Mouse (Mus musculus): ENCODE measurements around the gene Rbks. TPM values are rescaled to one million over a fixed set of nuclear protein-coding genes. Genes with fewer than 3 reads are reported as not detected.
A peak's percentile ranks its signal among the peaks of the same experiment; 100 is the strongest.

Rbks gene
- polyA plus RNA-seq, 1 experiment from 2014 or later, result 3.5 TPM

DNA sequence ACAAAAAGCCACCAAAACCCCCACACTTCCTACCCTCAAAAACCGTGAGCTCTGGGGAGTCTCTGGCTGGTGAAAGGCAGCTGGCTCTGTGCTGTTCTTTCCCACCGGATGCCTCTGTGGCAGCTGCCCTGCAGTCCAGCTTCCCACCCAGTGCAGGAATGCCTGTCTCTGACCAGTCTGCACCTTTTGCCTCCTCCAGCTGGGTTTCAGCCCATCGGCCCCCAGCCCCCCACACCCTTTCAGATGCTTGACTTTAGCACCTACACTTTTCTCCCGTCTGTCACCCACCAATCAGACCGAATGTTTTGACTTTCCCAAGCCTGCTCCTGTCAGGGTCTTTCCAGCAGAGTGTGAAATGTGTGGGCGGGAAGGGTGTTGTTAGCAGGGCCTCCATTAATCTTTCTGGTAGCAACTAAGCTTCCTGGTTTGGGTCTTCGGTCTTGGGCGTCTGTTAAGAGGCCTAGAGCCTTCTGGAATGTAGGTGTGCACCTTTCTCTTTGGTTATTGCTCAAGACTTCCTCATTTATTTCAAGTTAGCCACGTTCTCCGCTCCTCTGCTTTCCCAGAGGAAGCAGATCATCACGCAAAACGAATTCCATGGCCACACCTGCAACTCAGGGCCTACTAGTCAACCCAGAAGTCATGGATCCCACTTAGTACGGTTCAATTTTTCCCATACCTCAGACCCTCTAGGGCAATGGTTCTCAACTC, 86.9 kb downstream of the Rbks start:
- no peak overlapping the region for H3K9ac ChIP-seq
- DNase-seq (no peak), ATAC-seq (ENCODE audit: insufficient read depth) (no peak)

DNA sequence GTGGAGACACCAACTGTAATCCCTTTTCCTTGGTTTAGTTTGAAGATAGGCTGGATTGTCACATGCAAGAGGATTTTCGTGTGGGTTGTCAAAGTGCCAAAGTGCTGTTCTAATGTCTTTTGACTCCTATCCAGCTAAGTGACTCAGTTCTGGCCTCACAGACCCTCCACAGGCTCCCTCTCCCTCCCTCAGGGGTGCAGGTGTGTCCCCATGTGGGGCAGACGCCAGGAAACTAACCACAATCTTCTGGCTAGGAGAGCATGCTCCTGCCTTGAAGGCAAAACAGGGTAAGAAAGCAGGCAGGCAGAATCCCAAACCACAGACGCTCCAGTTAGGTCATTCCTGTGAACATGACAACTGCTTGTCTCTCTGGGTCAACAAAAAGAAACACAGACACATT, 91.3 kb downstream of the Rbks start:
- H3K36me3 ChIP-seq (ENCODE audit: insufficient read depth), result no peaks in the 10 kb centered on the region
- H3K9me3 ChIP-seq (ENCODE audit: low read depth, low read length), result no peaks in the 10 kb centered on the region
- 36% methylated on average over 3 of the region's 3 CpGs for WGBS
- no peak overlapping the region for H3K27ac ChIP-seq (ENCODE audit: low read depth)
- no peak overlapping the region for H3K9ac ChIP-seq
- no peak overlapping the region for H3K4me2 ChIP-seq
- no peak for TF ChIP-seq CTCF (IDR thresholded peaks at IDR 0.05; ENCODE audit: low read depth)
- ATAC-seq (ENCODE audit: insufficient read depth) (no peak), DNase-seq (no peak)
- H3K4me3 ChIP-seq (ENCODE audit: low read depth, low read length), result no peak overlapping the region
- no peaks in the 10 kb centered on the region for H3K27me3 ChIP-seq (ENCODE audit: insufficient read depth, low read length)
- H3K4me1 ChIP-seq (ENCODE audit: insufficient read depth), result no peaks in the 10 kb centered on the region

More for the DNA sequence above, 86.9 kb downstream of the Rbks start:
- 48% methylated on average over 13 of the region's 13 CpGs for WGBS
- H3K9me3 ChIP-seq (ENCODE audit: low read depth, low read length), result no peaks in the 10 kb centered on the region
- no peak overlapping the region for H3K4me2 ChIP-seq
- no peaks in the 10 kb centered on the region for H3K27me3 ChIP-seq (ENCODE audit: insufficient read depth, low read length)
- no peak overlapping the region for H3K4me3 ChIP-seq (ENCODE audit: low read depth, low read length)
- H3K4me1 ChIP-seq (ENCODE audit: insufficient read depth), result no peaks in the 10 kb centered on the region
- TF ChIP-seq CTCF (IDR thresholded peaks at IDR 0.05; ENCODE audit: low read depth), result no peak
- H3K36me3 ChIP-seq (ENCODE audit: insufficient read depth), result no peaks in the 10 kb centered on the region
- no peak overlapping the region for H3K27ac ChIP-seq (ENCODE audit: low read depth)

DNA sequence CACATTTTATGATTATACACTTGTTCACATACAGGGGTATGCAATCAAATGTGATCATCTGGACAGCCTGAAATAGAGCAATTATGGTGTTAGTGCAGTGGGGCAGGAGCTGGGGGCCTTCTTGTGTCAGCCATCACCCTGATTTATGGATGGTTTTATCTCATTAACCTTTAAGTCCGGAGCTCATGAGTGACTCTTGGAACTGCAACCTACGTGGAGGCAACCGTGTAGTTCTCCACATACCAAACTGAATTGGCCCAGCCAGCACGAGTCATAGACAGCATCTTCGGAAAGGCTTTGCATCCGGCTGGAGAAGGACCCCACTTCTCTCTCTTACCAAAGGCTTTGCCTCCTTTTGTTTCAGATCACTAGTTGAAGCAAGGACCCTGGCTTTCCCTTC, 93.7 kb downstream of the Rbks start:
- Histone ChIP-seq H3K4me1 (ENCODE audit: insufficient read depth) (no peaks in the 10 kb centered on the region), H3K9ac (no peak overlapping the region), H3K36me3 (ENCODE audit: insufficient read depth) (no peaks in the 10 kb centered on the region), H3K27ac (ENCODE audit: low read depth) (no peak overlapping the region), H3K27me3 (ENCODE audit: insufficient read depth, low read length) (no peaks in the 10 kb centered on the region), H3K9me3 (ENCODE audit: low read depth, low read length) (no peaks in the 10 kb centered on the region), H3K4me3 (ENCODE audit: low read depth, low read length) (no peak overlapping the region), H3K4me2 (no peak overlapping the region)
- WGBS, result 82% methylated on average over 6 of the region's 6 CpGs
- no peak for DNase-seq
- no peak for TF ChIP-seq CTCF (IDR thresholded peaks at IDR 0.05; ENCODE audit: low read depth)
- ATAC-seq (ENCODE audit: insufficient read depth), result no peak

DNA sequence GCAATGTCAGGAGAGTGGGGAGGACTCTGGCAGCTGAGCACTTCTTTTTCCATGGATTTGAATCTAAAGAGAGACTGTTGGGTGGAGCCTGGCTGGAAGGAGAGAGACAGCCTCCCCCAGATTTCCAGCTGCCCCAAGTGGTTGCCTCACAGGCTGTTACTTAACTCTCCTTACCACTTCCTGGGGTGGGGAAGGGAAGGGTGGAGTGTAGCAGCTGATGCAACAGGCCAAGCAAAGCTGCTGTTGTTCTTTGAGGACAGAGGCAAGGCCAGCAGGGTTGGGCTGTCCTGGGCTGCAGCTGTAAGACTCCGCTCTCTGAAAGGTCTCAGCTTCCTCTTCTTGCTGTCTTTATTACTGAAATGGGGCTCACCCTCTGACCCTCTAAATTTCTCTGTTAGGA, 95.0 kb downstream of the Rbks start:
- ATAC-seq (ENCODE audit: insufficient read depth) (no peak), DNase-seq (peak; percentile 45)
- Histone ChIP-seq H3K36me3 (ENCODE audit: insufficient read depth) (no peaks in the 10 kb centered on the region), H3K9ac (no peak overlapping the region), H3K9me3 (ENCODE audit: low read depth, low read length) (no peaks in the 10 kb centered on the region), H3K4me2 (no peak overlapping the region), H3K27me3 (ENCODE audit: insufficient read depth, low read length) (no peaks in the 10 kb centered on the region), H3K4me3 (ENCODE audit: low read depth, low read length) (no peak overlapping the region), H3K27ac (ENCODE audit: low read depth) (no peak overlapping the region), H3K4me1 (ENCODE audit: insufficient read depth) (no peaks in the 10 kb centered on the region)
- TF ChIP-seq CTCF (IDR thresholded peaks at IDR 0.05; ENCODE audit: low read depth), result no peak
- WGBS, result 100% methylated on average over 1 of the region's 1 CpGs

DNA sequence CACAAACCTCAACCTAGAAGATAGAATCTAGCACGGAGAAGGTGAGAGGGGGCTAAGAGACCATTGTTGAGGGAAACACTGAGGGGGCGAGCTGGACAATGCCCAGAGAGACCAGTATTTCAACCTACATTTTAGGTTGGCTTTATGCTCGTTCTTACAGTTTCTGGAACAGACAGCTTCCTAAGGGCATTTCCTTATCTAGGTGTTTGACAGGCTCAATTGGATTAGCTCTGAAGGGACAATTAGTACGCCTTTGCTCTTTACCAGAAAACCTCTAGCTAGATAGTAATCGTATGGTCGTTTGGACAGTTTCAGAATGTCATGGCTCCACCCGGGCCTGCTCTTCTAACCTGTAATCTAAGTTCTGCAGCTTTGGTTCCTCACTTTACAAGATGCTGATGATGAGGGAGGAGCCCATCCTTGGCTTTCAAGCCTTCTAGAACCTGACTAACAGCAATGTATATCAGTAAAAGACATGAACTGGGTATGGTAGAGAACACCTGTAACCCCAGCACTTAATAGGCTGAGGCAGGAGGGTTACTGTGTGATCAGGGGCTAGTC, 96.2 kb downstream of the Rbks start:
- Histone ChIP-seq H3K9me3 (ENCODE audit: low read depth, low read length) (no peaks in the 10 kb centered on the region), H3K27ac (ENCODE audit: low read depth) (no peak overlapping the region), H3K36me3 (ENCODE audit: insufficient read depth) (no peaks in the 10 kb centered on the region), H3K27me3 (ENCODE audit: insufficient read depth, low read length) (no peaks in the 10 kb centered on the region), H3K4me2 (no peak overlapping the region), H3K9ac (no peak overlapping the region), H3K4me3 (ENCODE audit: low read depth, low read length) (no peak overlapping the region), H3K4me1 (ENCODE audit: insufficient read depth) (no peaks in the 10 kb centered on the region)
- DNase-seq (no peak), ATAC-seq (ENCODE audit: insufficient read depth) (no peak)
- no peak for TF ChIP-seq CTCF (IDR thresholded peaks at IDR 0.05; ENCODE audit: low read depth)
- WGBS, result 81% methylated on average over 7 of the region's 7 CpGs

DNA sequence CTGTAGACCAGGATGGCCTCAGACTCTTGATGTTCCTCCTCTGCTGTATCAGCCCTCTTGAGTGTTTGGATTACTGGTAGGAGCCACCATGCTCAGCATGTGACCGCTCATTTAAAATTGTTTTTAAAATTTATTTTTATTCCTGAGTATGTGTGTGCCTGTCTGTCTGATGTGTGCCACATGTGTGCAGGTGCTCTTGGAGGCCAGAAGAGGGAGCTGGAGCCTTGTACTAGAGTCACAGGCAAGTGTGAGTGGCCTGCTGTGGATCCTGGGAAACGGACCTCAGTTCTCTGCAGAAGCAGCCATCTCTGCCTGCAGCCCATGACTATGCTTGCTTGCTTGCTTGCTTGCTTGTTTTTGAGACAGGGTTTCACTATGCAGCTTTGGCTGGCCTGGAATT, 98.3 kb downstream of the Rbks start:
- H3K9me3 ChIP-seq (ENCODE audit: low read depth, low read length), result no peaks in the 10 kb centered on the region
- DNase-seq (peak; percentile 25), ATAC-seq (ENCODE audit: insufficient read depth) (no peak)
- peak; percentile 39 for TF ChIP-seq CTCF (IDR thresholded peaks at IDR 0.05; ENCODE audit: low read depth)
- no peak overlapping the region for H3K9ac ChIP-seq
- no peak overlapping the region for H3K4me3 ChIP-seq (ENCODE audit: low read depth, low read length)
- H3K27ac ChIP-seq (ENCODE audit: low read depth), result no peak overlapping the region
- no peak overlapping the region for H3K4me2 ChIP-seq
- H3K27me3 ChIP-seq (ENCODE audit: insufficient read depth, low read length), result no peaks in the 10 kb centered on the region
- no peaks in the 10 kb centered on the region for H3K4me1 ChIP-seq (ENCODE audit: insufficient read depth)
- H3K36me3 ChIP-seq (ENCODE audit: insufficient read depth), result no peaks in the 10 kb centered on the region
- 75% methylated on average over 2 of the region's 2 CpGs for WGBS

DNA sequence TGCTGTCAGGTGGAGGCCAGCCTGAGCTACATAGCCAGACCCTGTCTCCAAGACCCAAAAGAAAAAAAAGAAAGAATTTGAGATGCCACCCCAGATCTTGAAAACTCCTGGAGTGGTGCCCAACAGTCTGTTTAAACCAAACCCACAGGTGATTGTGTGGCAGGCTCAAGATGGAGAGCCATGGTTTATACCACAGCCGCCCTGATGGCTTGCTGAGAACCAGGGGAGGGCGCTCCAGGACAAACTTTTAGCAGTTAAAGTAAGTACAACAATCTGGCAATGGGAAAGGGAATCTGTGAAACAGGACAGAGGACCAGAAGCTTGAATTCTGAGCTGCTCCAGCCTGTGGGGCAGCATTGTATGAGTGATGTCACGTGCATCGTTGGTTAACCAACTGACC, 98.8 kb downstream of the Rbks start:
- DNase-seq, result peak; percentile 73

More for the DNA sequence above, 98.8 kb downstream of the Rbks start:
- Histone ChIP-seq H3K4me1 (ENCODE audit: insufficient read depth) (no peaks in the 10 kb centered on the region), H3K27me3 (ENCODE audit: insufficient read depth, low read length) (no peaks in the 10 kb centered on the region), H3K9me3 (ENCODE audit: low read depth, low read length) (no peaks in the 10 kb centered on the region), H3K4me2 (no peak overlapping the region), H3K4me3 (ENCODE audit: low read depth, low read length) (no peak overlapping the region), H3K36me3 (ENCODE audit: insufficient read depth) (no peaks in the 10 kb centered on the region), H3K9ac (no peak overlapping the region), H3K27ac (ENCODE audit: low read depth) (no peak overlapping the region)
- 63% methylated on average over 4 of the region's 4 CpGs for WGBS
- no peak for ATAC-seq (ENCODE audit: insufficient read depth)
- TF ChIP-seq CTCF (IDR thresholded peaks at IDR 0.05; ENCODE audit: low read depth), result peak; percentile 59
